Mouse (Mus musculus) layer of hippocampus, adult 18-20 months (tissue): Measurements from ENCODE around the gene Cib4. TPM values are rescaled to one million over a fixed set of nuclear protein-coding genes. Genes with fewer than 3 reads are reported as not detected.
A peak's percentile ranks its signal among the peaks of the same experiment; 100 is the strongest.

Source experiments
- DNase-seq, 2 experiments: peaks; one replicate each; pipeline ENCODE4 v3.0.0; 2022; ENCODE audit warnings: low spot score in 2 of 2
- total RNA-seq, 2 experiments: library from RNA; stranded (reverse); gene quantifications; 2 replicates each; pipeline ENCODE4 v1.2.3; 2021

Cib4 gene
- total RNA-seq, 2 experiments from 2014 or later: not detected

GRCm38 (mm10) chr5:30444327-30444895, 101.2 kb downstream of the Cib4 start:
- no peak for DNase-seq

GRCm38 (mm10) chr5:30442196-30442595, 103.4 kb downstream of the Cib4 start:
- peak in 1 of 2 experiments; percentile 15 for DNase-seq

- no peak for DNase-seq
These were observed 105.2 kb downstream of the Cib4 start for GRCm38 (mm10) chr5:30440308-30440906.

- no peak for DNase-seq
These were observed 106.7 kb downstream of the Cib4 start for GRCm38 (mm10) chr5:30438931-30439330.

Other genes with a start within 250 kb of the Cib4 start
- gene Otof, start 83.9 kb downstream of the Cib4 start, total RNA-seq: 1 to 10 TPM; 2.9 to 4.4 TPM
- not detected for gene 1700001C02Rik, start 79.8 kb downstream of the Cib4 start, total RNA-seq
- gene Kcnk3, start 42.3 kb upstream of the Cib4 start, total RNA-seq: 10 to 100 TPM; 11.2 to 12.9 TPM
- gene Slc35f6, start 102.1 kb upstream of the Cib4 start, total RNA-seq: 10 to 100 TPM; 36.2 to 40.6 TPM
- 1 to 10 TPM; 3.5 to 4.6 TPM for gene Cenpa, start 120.9 kb upstream of the Cib4 start, total RNA-seq
- gene Dpysl5, start 165.7 kb upstream of the Cib4 start, total RNA-seq: 10 to 100 TPM; 22.8 to 27.1 TPM